In the genomic region with DNA sequence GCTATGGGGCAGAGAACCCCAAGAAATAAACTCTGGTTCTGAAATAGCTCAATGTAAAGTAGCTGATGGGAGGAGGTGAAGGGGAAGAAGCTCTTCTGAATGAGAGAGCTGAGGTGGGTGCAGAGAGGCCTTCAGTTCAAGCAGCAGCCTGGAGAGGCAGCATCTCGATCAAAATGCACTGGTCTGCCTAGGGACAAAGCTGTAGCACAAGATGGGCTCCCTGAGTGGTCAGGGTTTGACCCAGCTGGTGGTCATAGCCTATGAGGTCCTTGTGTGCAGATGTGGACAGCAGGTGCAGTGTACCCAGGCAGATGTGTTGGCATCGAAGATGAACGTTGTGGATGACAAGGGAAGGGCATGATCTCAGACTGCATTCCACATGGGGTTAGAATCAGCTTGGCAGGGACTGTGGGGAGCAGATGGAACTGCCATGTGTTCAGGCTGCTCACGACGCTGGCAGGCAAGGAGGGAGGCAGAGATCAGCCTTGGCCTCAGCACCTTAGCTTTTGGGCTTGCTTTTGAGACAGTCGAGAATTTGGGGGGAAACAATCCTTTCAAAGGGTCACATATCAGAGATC, we compare ENCODE assay signal across 20 mouse cellular contexts.
A peak's percentile ranks its signal among the peaks of the same experiment; 100 is the strongest.
DNase-seq lines count a peak whose midpoint lies in the region; ATAC-seq and TF ChIP-seq lines count a peak whose summit lies in the region.
"Had no signal": no experiment of that assay in that cellular context is flagged by ENCODE, and none has a peak within 500 bp of the region (broad histone marks: within the 10 kb centered on the region; RNA-seq: fewer than 3 reads in every experiment).

No protein-coding gene starts in this region.

- 55% methylated on average over 6 of the region's 6 CpGs for WGBS in hindbrain, postnatal 0 days
- 84% methylated on average over 6 of the region's 6 CpGs for WGBS in hindbrain, embryonic 12.5 days
- WGBS in cerebellum, adult 2 months: 16% methylated on average over 6 of the region's 6 CpGs

- H3K27ac ChIP-seq in hindbrain, postnatal 0 days: peak overlapping the region; percentile 41; the same call in 1 of the 2 replicates
- H3K27ac ChIP-seq in hindbrain, embryonic 12.5 days: no peak overlapping the region
- H3K27ac ChIP-seq in cerebellum, adult 2 months (ENCODE audit: insufficient read depth, low read length): peak overlapping the region; percentile 50
- H3K27ac ChIP-seq: hindbrain, embryonic 14.5 days; limb, embryonic 15.5 days; neural tube, embryonic 15.5 days had no signal

- no peak overlapping the region for H3K9ac ChIP-seq in hindbrain, postnatal 0 days (replicated peaks; ENCODE audit: low read length)
- H3K9ac ChIP-seq in hindbrain, embryonic 12.5 days: no peak overlapping the region
- H3K9ac ChIP-seq: hindbrain, embryonic 14.5 days; limb, embryonic 15.5 days; neural tube, embryonic 15.5 days had no signal

- H3K4me2 ChIP-seq in hindbrain, postnatal 0 days (ENCODE audit: low read depth, low read length): no peak overlapping the region
- no peak overlapping the region for H3K4me2 ChIP-seq in hindbrain, embryonic 12.5 days (replicated peaks)
- H3K4me2 ChIP-seq: heart, embryonic 11.5 days; hindbrain, embryonic 14.5 days; limb, embryonic 15.5 days; neural tube, embryonic 15.5 days had no signal

- H3K9me3 ChIP-seq in hindbrain, postnatal 0 days (ENCODE audit: low read length): no peaks in the 10 kb centered on the region
- no peaks in the 10 kb centered on the region for H3K9me3 ChIP-seq in hindbrain, embryonic 12.5 days (replicated peaks)
- H3K9me3 ChIP-seq: limb, embryonic 15.5 days; neural tube, embryonic 15.5 days had no signal

- TF ChIP-seq POLR2A in cerebellum, adult 2 months (IDR thresholded peaks at IDR 0.05; ENCODE audit: borderline replicate concordance, insufficient read depth, low read length): no peak

- H3K36me3 ChIP-seq in hindbrain, postnatal 0 days (ENCODE audit: insufficient read depth, low read length): no peaks in the 10 kb centered on the region; the same call in 1 of the 2 replicates
- peaks cover 36% of the 10 kb centered on the region for H3K36me3 ChIP-seq in hindbrain, embryonic 12.5 days

- H3K4me1 ChIP-seq in hindbrain, postnatal 0 days (ENCODE audit: insufficient read depth, low read length): peaks cover 4% of the 10 kb centered on the region; the same call in 1 of the 2 replicates
- no peaks in the 10 kb centered on the region for H3K4me1 ChIP-seq in hindbrain, embryonic 12.5 days
- H3K4me1 ChIP-seq in cerebellum, adult 2 months (ENCODE audit: control insufficient read depth, insufficient read depth, low read length): peaks cover 45% of the 10 kb centered on the region
- H3K4me1 ChIP-seq: limb, embryonic 15.5 days had no signal

- TF ChIP-seq CTCF in hindbrain, postnatal 0 days (IDR thresholded peaks at IDR 0.05; ENCODE audit: low read depth): peak; percentile 22; the same call in 1 of the 2 replicates
- no peak; the same call in 1 of the 2 replicates for TF ChIP-seq CTCF in cerebellum, adult 2 months (IDR thresholded peaks at IDR 0.05; ENCODE audit: borderline replicate concordance, insufficient read depth, low read depth, low read length)

- no peak overlapping the region for H3K4me3 ChIP-seq in hindbrain, postnatal 0 days (ENCODE audit: low read length)
- H3K4me3 ChIP-seq in hindbrain, embryonic 12.5 days: no peak overlapping the region
- H3K4me3 ChIP-seq in cerebellum, adult 2 months (replicated peaks; ENCODE audit: insufficient read depth, low read depth, low read length): no peak overlapping the region
- H3K4me3 ChIP-seq: limb, embryonic 15.5 days; neural tube, embryonic 15.5 days had no signal

- DNase-seq in hindbrain, postnatal 0 days (ENCODE audit: low spot score): peak; percentile 49
- peak; percentile 96 for DNase-seq in brain, adult 2 months (ENCODE audit: low read depth, low spot score)
- peak; percentile 89 to 92 for DNase-seq in cerebellum, adult 2 months
- DNase-seq in lung, postnatal 25 days (ENCODE audit: low spot score): no peak
- DNase-seq in lung, postnatal 4 days: no peak
- DNase-seq in frontal cortex, postnatal 14 days (ENCODE audit: low spot score in 2 of 2): no peak
- DNase-seq: adrenal gland, postnatal 10 days; gastrocnemius, postnatal 36 days; heart, postnatal 14 days; lung, postnatal 10 days; retina, postnatal 1 day; right cerebral cortex, postnatal 4 days; thymus, adult 18-20 months had no signal

- H3K27me3 ChIP-seq in hindbrain, postnatal 0 days (ENCODE audit: insufficient read depth, low read length): no peaks in the 10 kb centered on the region
- no peaks in the 10 kb centered on the region for H3K27me3 ChIP-seq in hindbrain, embryonic 12.5 days
- no peaks in the 10 kb centered on the region for H3K27me3 ChIP-seq in cerebellum, adult 2 months (ENCODE audit: control insufficient read depth, insufficient read depth, low read length)
- H3K27me3 ChIP-seq: limb, embryonic 15.5 days; neural tube, embryonic 15.5 days had no signal

- peak; percentile 73 for ATAC-seq in hindbrain, postnatal 0 days
- no peak for ATAC-seq in hindbrain, embryonic 12.5 days (ENCODE audit: low FRiP score)
- peak; percentile 28; the same call in 1 of the 2 replicates for ATAC-seq in erythroblast, adult 5-6 weeks (replicated peaks; ENCODE audit: low FRiP score, poor library complexity, severe bottlenecking)
- ATAC-seq: intestine, embryonic 16.5 days had no signal

Comparison
In these comparisons a context has a peak if more than half of its experiments do, and no peak if none do; other contexts are left out.
1. DNase-seq: peak in hindbrain, postnatal 0 days (single experiment), brain, adult 2 months (single experiment) and cerebellum, adult 2 months (2 of 2); none in lung, postnatal 25 days (single experiment), lung, postnatal 4 days (0 of 2) and frontal cortex, postnatal 14 days (0 of 2).